Mouse (Mus musculus): ENCODE measurements around the gene Ccdc7b.
"Not testable (repeated sequence)": the region's sequence is repeated elsewhere in the genome, so short reads cannot be mapped to it uniquely, and the experiment has no call there.

Ccdc7b gene

DNA sequence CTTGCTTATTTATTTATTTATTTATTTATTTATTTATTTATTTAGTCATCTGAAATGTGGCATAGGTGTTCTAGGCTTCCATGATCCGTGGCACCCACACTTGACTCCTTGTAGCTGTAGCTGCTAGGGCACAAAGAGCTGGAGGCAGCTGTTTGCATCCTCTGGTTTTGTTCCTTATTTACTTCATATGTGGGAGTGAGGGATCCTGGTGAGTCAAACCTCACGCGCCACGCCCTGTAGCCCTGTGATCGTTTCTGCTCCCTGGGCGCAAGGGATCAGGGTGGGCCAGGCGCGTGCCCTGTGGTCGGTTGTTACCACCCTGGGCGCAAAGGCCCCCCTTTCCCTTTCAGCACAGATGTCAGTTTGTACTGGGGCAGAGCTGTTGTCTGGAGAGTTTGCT, at the start of gene Ccdc7b:
Ccdc7b (plus strand) TSS at position 301 of the 400 bp plus-strand sequence.
- in situ Hi-C loops (cut with MseI, MboI), result not testable (repeated sequence)

GRCm38 (mm10) chr8:129065417-129065816, 1.5 kb upstream of the Ccdc7b start, which contains the start of gene Ccdc7a:
Ccdc7a (minus strand) TSS chr8:129065517.
- in situ Hi-C loops (cut with MseI, MboI), result not testable (repeated sequence)

DNA sequence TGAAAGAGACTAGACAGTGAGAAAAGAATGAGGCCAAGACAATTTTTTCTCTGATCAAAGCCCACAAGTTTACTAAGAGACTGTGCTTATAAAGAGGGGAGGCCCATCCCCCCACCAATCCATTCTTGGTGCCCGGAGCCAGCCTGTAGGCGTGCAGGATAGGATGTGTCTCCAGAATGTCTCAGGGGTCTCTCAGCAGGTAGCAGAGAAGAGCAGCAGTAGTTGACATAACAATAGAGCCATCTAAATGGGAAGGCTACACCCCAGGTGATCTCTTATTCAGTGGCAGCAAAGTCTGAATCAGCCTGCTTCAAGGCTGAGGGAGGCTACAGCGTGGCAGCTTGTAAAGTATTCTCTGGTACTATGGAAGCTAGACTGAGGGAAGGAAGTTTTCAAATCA, 48.8 kb downstream of the Ccdc7b start:
- in situ Hi-C loops (cut with MseI, MboI), result not testable (repeated sequence)

- in situ Hi-C loops (cut with MseI, MboI), result no loop called here
Measured at GRCm38 (mm10) chr8:129131561-129131960, 64.6 kb downstream of the Ccdc7b start, which contains the start of gene Gm10999. Gm10999 (minus strand) TSS chr8:129131661.

DNA sequence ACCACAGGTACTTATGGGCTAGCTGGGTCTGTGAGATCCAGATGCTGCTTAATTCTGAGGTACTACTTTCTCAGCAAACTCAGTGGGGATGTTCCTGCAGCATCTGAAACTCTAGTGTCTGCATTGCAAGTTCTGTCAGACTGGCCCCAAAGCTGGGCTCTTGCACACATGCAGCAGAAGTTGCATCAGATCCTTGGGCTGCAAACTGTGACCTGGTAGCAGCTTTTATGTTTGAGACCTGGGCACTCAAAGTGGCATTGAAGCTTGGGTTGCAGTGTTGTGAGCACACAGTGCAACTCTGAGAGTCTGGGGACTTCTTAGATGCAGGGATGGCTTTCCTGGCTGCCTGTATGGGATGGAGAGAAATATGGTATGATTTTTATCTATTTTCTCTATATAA, 66.5 kb downstream of the Ccdc7b start:
- in situ Hi-C loops (cut with MseI, MboI), result no loop called here

Data from mouse trophoblast stem cell (cell line).